Mouse (Mus musculus): ENCODE measurements around the gene 3110009E18Rik. TPM values are rescaled to one million over a fixed set of nuclear protein-coding genes. Genes with fewer than 3 reads are reported as not detected.

3110009E18Rik gene
- polyA plus RNA-seq, 1 experiment = 3.6 TPM

- 46% methylated on average over 8 of the region's 8 CpGs for WGBS
- DNase-seq (ENCODE audit: low read depth, low spot score) = no peak
Measured at GRCm38 (mm10) chr1:120100456-120101226, 20.3 kb upstream of the 3110009E18Rik start.

GRCm38 (mm10) chr1:120101227-120101609 lies 19.8 kb upstream of the 3110009E18Rik start:
- WGBS = 66% methylated on average over 3 of the region's 3 CpGs
- no peak for DNase-seq (ENCODE audit: low read depth, low spot score)

- DNase-seq (ENCODE audit: low read depth, low spot score) = no peak
- 27% methylated on average over 5 of the region's 5 CpGs for WGBS
Measured at GRCm38 (mm10) chr1:120105556-120105959, 15.4 kb upstream of the 3110009E18Rik start.

- WGBS = 91% methylated on average over 19 of the region's 19 CpGs
Measured at GRCm38 (mm10) chr1:120109741-120110432, 11.1 kb upstream of the 3110009E18Rik start.

GRCm38 (mm10) chr1:120111766-120112165 lies 9.2 kb upstream of the 3110009E18Rik start:
- WGBS = 66% methylated on average over 8 of the region's 8 CpGs
- no peak for DNase-seq (ENCODE audit: low read depth, low spot score)

More at GRCm38 (mm10) chr1:120109741-120110432, 11.1 kb upstream of the 3110009E18Rik start:
- DNase-seq (ENCODE audit: low read depth, low spot score) = no peak

- no peak for DNase-seq (ENCODE audit: low read depth, low spot score)
- 84% methylated on average over 12 of the region's 12 CpGs for WGBS
Measured at GRCm38 (mm10) chr1:120112251-120113187, 8.5 kb upstream of the 3110009E18Rik start.

GRCm38 (mm10) chr1:120115671-120116081 lies 5.3 kb upstream of the 3110009E18Rik start:
- DNase-seq (ENCODE audit: low read depth, low spot score) = no peak
- WGBS = 26% methylated on average over 9 of the region's 9 CpGs

GRCm38 (mm10) chr1:120116106-120116505 lies 4.9 kb upstream of the 3110009E18Rik start:
- 39% methylated on average over 11 of the region's 11 CpGs for WGBS
- no peak for DNase-seq (ENCODE audit: low read depth, low spot score)

- 61% methylated on average over 2 of the region's 2 CpGs for WGBS
- no peak for DNase-seq (ENCODE audit: low read depth, low spot score)
Measured at GRCm38 (mm10) chr1:120118854-120119253, 2.1 kb upstream of the 3110009E18Rik start.

GRCm38 (mm10) chr1:120119389-120119788 lies 1.6 kb upstream of the 3110009E18Rik start:
- WGBS = 45% methylated on average over 4 of the region's 4 CpGs
- no peak for DNase-seq (ENCODE audit: low read depth, low spot score)

GRCm38 (mm10) chr1:120120141-120120968 lies 632 bp upstream of the 3110009E18Rik start:
- DNase-seq (ENCODE audit: low read depth, low spot score) = no peak
- WGBS = 2% methylated on average over 24 of the region's 24 CpGs

- 41% methylated on average over 9 of the region's 9 CpGs for WGBS
- no peak for DNase-seq (ENCODE audit: low read depth, low spot score)
Measured at GRCm38 (mm10) chr1:120121930-120122530, 1.0 kb downstream of the 3110009E18Rik start.

GRCm38 (mm10) chr1:120122634-120123383 lies 1.8 kb downstream of the 3110009E18Rik start:
- 78% methylated on average over 8 of the region's 8 CpGs for WGBS
- no peak for DNase-seq (ENCODE audit: low read depth, low spot score)

GRCm38 (mm10) chr1:120124839-120125238 lies 3.9 kb downstream of the 3110009E18Rik start:
- no peak for DNase-seq (ENCODE audit: low read depth, low spot score)
- 32% methylated on average over 4 of the region's 4 CpGs for WGBS

GRCm38 (mm10) chr1:120125471-120125870 lies 4.5 kb downstream of the 3110009E18Rik start:
- 59% methylated on average over 6 of the region's 6 CpGs for WGBS
- no peak for DNase-seq (ENCODE audit: low read depth, low spot score)

GRCm38 (mm10) chr1:120126318-120126717 lies 5.3 kb downstream of the 3110009E18Rik start:
- no peak for DNase-seq (ENCODE audit: low read depth, low spot score)
- 32% methylated on average over 9 of the region's 9 CpGs for WGBS

- DNase-seq (ENCODE audit: low read depth, low spot score) = no peak
- 97% methylated on average over 1 of the region's 1 CpGs for WGBS
Measured at GRCm38 (mm10) chr1:120132376-120132775, 11.4 kb downstream of the 3110009E18Rik start.
